9 mouse cellular contexts compared by ENCODE assay signal in genomic region chr3:120729671-120730070, GRCm38 (mm10).
A peak's percentile ranks its signal among the peaks of the same experiment; 100 is the strongest.
DNase-seq lines count a peak whose midpoint lies in the region; ATAC-seq lines count a peak whose summit lies in the region.
"Had no signal": no experiment of that assay in that cellular context is flagged by ENCODE, and none has a peak within 500 bp of the region (broad histone marks: within the 10 kb centered on the region; RNA-seq: fewer than 3 reads in every experiment).

No protein-coding gene starts in this region.

- WGBS in forebrain, embryonic 12.5 days = 36% methylated on average over 5 of the region's 5 CpGs
- WGBS in hindbrain, embryonic 12.5 days = 22% methylated on average over 5 of the region's 5 CpGs

- no peak overlapping the region for H3K4me3 ChIP-seq in forebrain, embryonic 12.5 days (replicated peaks)
- no peak overlapping the region for H3K4me3 ChIP-seq in hindbrain, embryonic 12.5 days
- H3K4me3 ChIP-seq: limb, embryonic 12.5 days had no signal

- DNase-seq in mesoderm, embryonic 11.5 days (ENCODE audit: low read depth, low spot score) = peak; percentile 10
- DNase-seq in right cerebral cortex, postnatal 25 days = peak; percentile 42
- DNase-seq in natural killer cell, adult 2 months (ENCODE audit: low spot score in 2 of 2) = no peak
- DNase-seq in thymus, postnatal 36 days = no peak
- no peak for DNase-seq in cerebellum, adult 9-10 months
- DNase-seq: heart, postnatal 4 days had no signal

- H3K4me1 ChIP-seq in forebrain, embryonic 12.5 days = peaks cover 10% of the 10 kb centered on the region; the same call in 1 of the 2 replicates
- H3K4me1 ChIP-seq in hindbrain, embryonic 12.5 days = peaks cover 8% of the 10 kb centered on the region
- H3K4me1 ChIP-seq: limb, embryonic 12.5 days had no signal

- ATAC-seq in forebrain, embryonic 12.5 days (ENCODE audit: low FRiP score) = peak; percentile 82
- peak; percentile 83 for ATAC-seq in hindbrain, embryonic 12.5 days (ENCODE audit: low FRiP score)

- H3K9ac ChIP-seq in forebrain, embryonic 12.5 days = no peak overlapping the region
- no peak overlapping the region for H3K9ac ChIP-seq in hindbrain, embryonic 12.5 days
- H3K9ac ChIP-seq: limb, embryonic 12.5 days had no signal

- H3K27ac ChIP-seq in forebrain, embryonic 12.5 days = peak overlapping the region; percentile 63
- peak overlapping the region; percentile 60 for H3K27ac ChIP-seq in hindbrain, embryonic 12.5 days
- H3K27ac ChIP-seq: limb, embryonic 12.5 days had no signal

- no peaks in the 10 kb centered on the region for H3K27me3 ChIP-seq in forebrain, embryonic 12.5 days
- H3K27me3 ChIP-seq in hindbrain, embryonic 12.5 days = no peaks in the 10 kb centered on the region
- H3K27me3 ChIP-seq: limb, embryonic 12.5 days had no signal

- no peaks in the 10 kb centered on the region for H3K36me3 ChIP-seq in forebrain, embryonic 12.5 days (replicated peaks)
- no peaks in the 10 kb centered on the region for H3K36me3 ChIP-seq in hindbrain, embryonic 12.5 days
- H3K36me3 ChIP-seq: limb, embryonic 12.5 days had no signal

- H3K9me3 ChIP-seq in forebrain, embryonic 12.5 days = no peaks in the 10 kb centered on the region
- no peaks in the 10 kb centered on the region for H3K9me3 ChIP-seq in hindbrain, embryonic 12.5 days (replicated peaks)
- H3K9me3 ChIP-seq: limb, embryonic 12.5 days had no signal

- H3K4me2 ChIP-seq in forebrain, embryonic 12.5 days = peak overlapping the region; percentile 10; the same call in 1 of the 2 replicates
- H3K4me2 ChIP-seq in hindbrain, embryonic 12.5 days (replicated peaks) = peak overlapping the region; percentile 25
- H3K4me2 ChIP-seq: limb, embryonic 12.5 days had no signal

Comparison
In these comparisons a context has a peak if more than half of its experiments do, and no peak if none do; other contexts are left out.
1. DNase-seq: peak in mesoderm, embryonic 11.5 days (single experiment) and right cerebral cortex, postnatal 25 days (single experiment); none in natural killer cell, adult 2 months (0 of 2), thymus, postnatal 36 days (0 of 2) and cerebellum, adult 9-10 months (single experiment).